Mouse (Mus musculus) lung, postnatal 0 days (tissue): ENCODE measurements at regions not wholly inside any gene's neighbourhood (a gene's known extent, or its start where the extent isn't known, plus 50 kb on each side); places are given as distances from the start of the nearest gene placed in this dataset.

Experiments used
- ATAC-seq: fragments of 200-750 bp; cut with Nextera tagmentation; 2 replicates; pipeline ENCODE4 v1.8.0; 2017; ENCODE audit warnings: moderate library complexity
- DNase-seq: peaks from one replicate; pipeline ENCODE4 v3.0.0-alpha.2; 2016; ENCODE audit warnings: low spot score
- H3K27ac ChIP-seq: fragments of 300-500 bp; sonication (generic); 2 replicates; pipeline ENCODE4 v1.5.1; 2014; ENCODE audit warnings: antibody characterized with exemption, mild to moderate bottlenecking, low read length, mixed read lengths
- H3K27me3 ChIP-seq: fragments of 300-500 bp; sonication (generic); replicated peaks from 2 replicates; pipeline ENCODE4 v1.6.1; 2014; ENCODE audit warnings: low read length, mixed read lengths; ENCODE audit not compliant: insufficient read depth
- H3K36me3 ChIP-seq: fragments of 300-500 bp; sonication (generic); 2 replicates; pipeline ENCODE4 v1.6.1; 2014; ENCODE audit warnings: low read length, mixed read lengths; ENCODE audit not compliant: insufficient read depth
- H3K4me1 ChIP-seq: fragments of 300-500 bp; sonication (generic); 2 replicates; pipeline ENCODE4 v1.6.1; 2014; ENCODE audit warnings: antibody characterized with exemption, low read depth, low read length, mixed read lengths; ENCODE audit not compliant: insufficient read depth
- H3K4me2 ChIP-seq: fragments of 300-500 bp; sonication (generic); replicated peaks from 2 replicates; pipeline ENCODE4 v1.6.1; 2014; ENCODE audit warnings: low read depth, mild to moderate bottlenecking, low read length, moderate library complexity, mixed read lengths
- H3K4me3 ChIP-seq: fragments of 300-500 bp; sonication (generic); 2 replicates; pipeline ENCODE4 v1.5.1; 2014; ENCODE audit warnings: low read depth, low read length
- H3K9ac ChIP-seq: fragments of 300-500 bp; sonication (generic); replicated peaks from 2 replicates; pipeline ENCODE4 v1.6.1; 2014; ENCODE audit warnings: low read depth, mild to moderate bottlenecking
- H3K9me3 ChIP-seq: fragments of 300-500 bp; sonication (generic); 2 replicates; pipeline ENCODE4 v1.6.1; 2016; ENCODE audit warnings: low read length, mixed read lengths
- CTCF ChIP-seq: IDR thresholded peaks from 2 replicates; pipeline ENCODE4 v1.5.1; 2016; ENCODE audit warnings: antibody characterized with exemption, mild to moderate bottlenecking
- EP300 ChIP-seq: IDR thresholded peaks from 2 replicates; pipeline ENCODE4 v1.6.1; 2016; ENCODE audit warnings: antibody characterized with exemption, mild to moderate bottlenecking, control low read depth
- WGBS: fragments of 180-500 bp; shearing (Covaris S2); extraction: QIAGEN DNeasy Blood & Tissue Kit; methylation state at CpG from one replicate; pipeline ENCODE4 v1.1.7; 2014; 5-methylcytosine and 5-hydroxymethylcytosine counted together

- Histone ChIP-seq H3K4me3 (no peak overlapping the region), H3K4me1 (no peaks in the 10 kb centered on the region), H3K36me3 (no peaks in the 10 kb centered on the region), H3K27ac (no peak overlapping the region), H3K9me3 (no peaks in the 10 kb centered on the region), H3K9ac (no peak overlapping the region), H3K4me2 (no peak overlapping the region), H3K27me3 (peaks cover 17% of the 10 kb centered on the region)
- DNase-seq, result no peak
- 88% methylated on average over 3 of the region's 3 CpGs for WGBS
- no peak for TF ChIP-seq EP300
- ATAC-seq, result no peak
Measured at GRCm38 (mm10) chr8:126136946-126137345, 142.0 kb downstream of the Kcnk1 start.

- Histone ChIP-seq H3K9me3 (no peaks in the 10 kb centered on the region), H3K36me3 (no peaks in the 10 kb centered on the region), H3K4me3 (no peak overlapping the region), H3K4me1 (no peaks in the 10 kb centered on the region), H3K9ac (no peak overlapping the region), H3K4me2 (no peak overlapping the region), H3K27ac (no peak overlapping the region), H3K27me3 (peaks cover 17% of the 10 kb centered on the region)
- ATAC-seq (no peak), DNase-seq (no peak)
- no peak for TF ChIP-seq CTCF
- TF ChIP-seq EP300, result no peak
- 50% methylated on average over 4 of the region's 4 CpGs for WGBS
Measured at GRCm38 (mm10) chr8:126137452-126137851, 142.5 kb downstream of the Kcnk1 start.

DNA sequence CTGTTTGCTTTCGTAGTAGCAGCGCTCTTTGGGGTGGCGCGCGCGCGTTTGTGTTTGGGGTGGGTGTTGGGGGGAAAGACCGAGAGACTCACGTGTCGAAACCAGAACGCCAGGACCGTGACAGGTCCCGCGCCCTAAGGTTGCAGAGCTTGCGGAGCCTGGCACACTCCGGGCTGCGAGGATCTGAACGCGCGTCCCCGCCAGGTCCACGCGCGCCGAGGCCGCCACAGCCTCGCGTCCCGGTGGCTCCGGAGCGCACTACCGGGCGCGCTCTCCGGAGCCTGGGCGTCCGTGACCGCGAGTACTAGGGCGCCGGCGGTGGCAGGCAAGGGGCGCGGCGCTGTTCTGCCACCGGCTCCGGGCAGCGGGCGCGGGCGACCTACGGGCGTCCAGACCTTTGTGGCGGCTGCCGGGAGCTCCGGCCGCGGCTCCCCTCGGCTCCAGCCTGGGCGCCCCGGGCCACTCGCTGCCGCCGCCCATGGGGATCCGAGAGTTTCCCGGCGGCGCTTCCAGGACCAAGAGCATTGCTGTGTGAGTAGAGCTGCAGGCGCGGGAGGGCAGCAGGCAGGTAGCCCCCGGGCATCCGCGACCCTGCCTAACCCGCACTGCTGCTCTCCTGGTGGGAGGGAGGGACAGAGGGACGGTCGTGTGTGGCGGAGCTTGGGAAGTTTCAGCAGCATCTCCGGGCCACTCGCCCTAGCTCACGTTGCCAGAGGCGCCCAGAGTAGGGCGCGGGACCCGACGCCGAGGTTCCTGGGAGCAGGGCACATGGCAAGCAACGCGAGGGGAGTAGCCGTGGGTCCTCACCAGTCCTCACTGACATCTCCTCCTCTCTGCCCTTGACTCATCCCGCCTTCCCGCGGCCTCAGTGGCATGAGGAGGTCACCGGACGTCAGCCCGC, 143.9 kb downstream of the Kcnk1 start:
- WGBS, result 2% methylated on average over 73 of the region's 95 CpGs
- no peak for TF ChIP-seq CTCF
- TF ChIP-seq EP300, result no peak
- H3K27ac ChIP-seq, result no peak overlapping the region
- H3K4me1 ChIP-seq, result no peaks in the 10 kb centered on the region
- H3K9ac ChIP-seq, result no peak overlapping the region
- ATAC-seq (peak; percentile 25; the same call in 1 of the 2 replicates), DNase-seq (peak; percentile 29)
- peaks cover 17% of the 10 kb centered on the region for H3K27me3 ChIP-seq
- H3K9me3 ChIP-seq, result no peaks in the 10 kb centered on the region
- peak overlapping the region; percentile 38 for H3K4me3 ChIP-seq
- H3K36me3 ChIP-seq, result no peaks in the 10 kb centered on the region
- H3K4me2 ChIP-seq, result peak overlapping the region; percentile 77

- Histone ChIP-seq H3K9ac (no peak overlapping the region), H3K27me3 (peaks cover 17% of the 10 kb centered on the region), H3K9me3 (no peaks in the 10 kb centered on the region), H3K4me1 (no peaks in the 10 kb centered on the region), H3K4me3 (peak overlapping the region; percentile 38; the same call in 1 of the 2 replicates), H3K4me2 (peak overlapping the region; percentile 77), H3K36me3 (no peaks in the 10 kb centered on the region), H3K27ac (no peak overlapping the region)
- TF ChIP-seq EP300, result no peak
- no peak for TF ChIP-seq CTCF
- no peak for DNase-seq
- no peak for ATAC-seq
- WGBS, result 13% methylated on average over 11 of the region's 11 CpGs
Measured at GRCm38 (mm10) chr8:126139546-126139870, 144.5 kb downstream of the Kcnk1 start.

- Histone ChIP-seq H3K9ac (no peak overlapping the region), H3K27me3 (peaks cover 17% of the 10 kb centered on the region), H3K27ac (no peak overlapping the region), H3K4me1 (no peaks in the 10 kb centered on the region), H3K36me3 (no peaks in the 10 kb centered on the region), H3K4me3 (no peak overlapping the region), H3K4me2 (no peak overlapping the region), H3K9me3 (no peaks in the 10 kb centered on the region)
- no peak for TF ChIP-seq CTCF
- TF ChIP-seq EP300, result no peak
- WGBS, result 79% methylated on average over 6 of the region's 6 CpGs
- DNase-seq (no peak), ATAC-seq (no peak)
Measured at GRCm38 (mm10) chr8:126140998-126141397, 146.0 kb downstream of the Kcnk1 start.

DNA sequence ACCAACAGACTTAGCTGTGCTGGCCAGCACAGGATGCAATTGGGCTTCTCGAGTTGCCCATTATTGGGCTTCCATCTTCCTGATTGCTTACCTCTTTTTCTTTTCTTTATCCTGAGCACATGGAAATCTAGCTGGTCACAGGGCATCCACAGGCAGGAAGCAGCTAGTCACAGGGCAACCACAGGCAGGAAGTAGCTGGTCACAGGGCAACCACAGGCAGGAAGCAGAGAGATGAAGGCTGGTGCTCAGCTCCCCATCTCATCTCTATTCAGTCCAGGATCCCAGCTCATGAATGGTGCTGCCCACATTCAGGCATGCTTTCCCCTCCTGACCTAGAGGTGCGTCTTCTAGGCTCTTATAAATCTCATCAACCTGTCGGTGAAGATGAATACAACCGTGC, 146.8 kb upstream of the Slc35f3 start:
- TF ChIP-seq EP300, result no peak
- Histone ChIP-seq H3K27ac (no peak overlapping the region), H3K4me1 (peaks cover 5% of the 10 kb centered on the region), H3K36me3 (no peaks in the 10 kb centered on the region), H3K4me2 (no peak overlapping the region), H3K9me3 (no peaks in the 10 kb centered on the region), H3K27me3 (no peaks in the 10 kb centered on the region), H3K9ac (no peak overlapping the region), H3K4me3 (no peak overlapping the region)
- 66% methylated on average over 4 of the region's 4 CpGs for WGBS
- no peak for ATAC-seq
- DNase-seq, result no peak
